Mouse (Mus musculus) kidney, embryonic 15.5 days (tissue): ENCODE results near the gene Plxnd1. TPM values are rescaled to one million over a fixed set of nuclear protein-coding genes. Genes with fewer than 3 reads are reported as not detected.

Source experiments
- ATAC-seq: fragments of 200-750 bp; cut with Nextera tagmentation; replicated peaks from 2 replicates; pipeline ENCODE4 v1.8.0; 2017; ENCODE audit warnings: moderate TSS enrichment; ENCODE audit not compliant: low FRiP score
- H3K27ac ChIP-seq: fragments of 300-500 bp; sonication (generic); 2 replicates; pipeline ENCODE4 v1.5.1; 2015; ENCODE audit warnings: mild to moderate bottlenecking, inconsistent platforms
- H3K27me3 ChIP-seq: fragments of 300-500 bp; sonication (generic); 2 replicates; pipeline ENCODE4 v1.6.1; 2015; ENCODE audit warnings: inconsistent platforms
- H3K36me3 ChIP-seq: fragments of 300-500 bp; sonication (generic); 2 replicates; pipeline ENCODE4 v1.6.1; 2015; ENCODE audit warnings: inconsistent platforms
- H3K4me1 ChIP-seq: fragments of 300-500 bp; sonication (generic); 2 replicates; pipeline ENCODE4 v1.6.1; 2015; ENCODE audit warnings: inconsistent platforms
- H3K4me2 ChIP-seq: fragments of 300-500 bp; sonication (generic); 2 replicates; pipeline ENCODE4 v1.6.1; 2015; ENCODE audit warnings: moderate library complexity, mild to moderate bottlenecking, inconsistent platforms
- H3K4me3 ChIP-seq: fragments of 300-500 bp; sonication (generic); replicated peaks from 2 replicates; pipeline ENCODE4 v1.5.1; 2015; ENCODE audit warnings: mild to moderate bottlenecking, inconsistent platforms
- H3K9ac ChIP-seq: fragments of 300-500 bp; sonication (generic); 2 replicates; pipeline ENCODE4 v1.6.1; 2015; ENCODE audit warnings: mild to moderate bottlenecking, inconsistent platforms
- H3K9me3 ChIP-seq: fragments of 300-500 bp; sonication (generic); replicated peaks from 2 replicates; pipeline ENCODE4 v1.6.1; 2016; ENCODE audit warnings: inconsistent platforms
- WGBS: fragments of 180-500 bp; shearing (Covaris S2); methylation state at CpG from one replicate; pipeline ENCODE4 v1.1.7; 2015; ENCODE audit warnings: mixed read lengths; 5-methylcytosine and 5-hydroxymethylcytosine counted together
- polyA plus RNA-seq: library from polyadenylated mRNA; unstranded; fragments of >200 nt; fragmentation: Nextera tagmentation; extraction: Ambion mirVana; gene quantifications from 2 replicates; pipeline ENCODE4 v1.2.1, GENCODE M21; 2015

The Plxnd1 gene
- polyA plus RNA-seq, 1 experiment from 2014 or later, result 52.7 TPM

- no peak overlapping the region for H3K27ac ChIP-seq
- H3K36me3 ChIP-seq, result no peaks in the 10 kb centered on the region
- 80% methylated on average over 8 of the region's 8 CpGs for WGBS
- H3K27me3 ChIP-seq, result no peaks in the 10 kb centered on the region
- no peaks in the 10 kb centered on the region for H3K9me3 ChIP-seq
- peaks cover 13% of the 10 kb centered on the region for H3K4me1 ChIP-seq
- H3K4me3 ChIP-seq, result no peak overlapping the region
- ATAC-seq, result no peak
- no peak overlapping the region for H3K9ac ChIP-seq
- H3K4me2 ChIP-seq, result no peak overlapping the region
These were observed 49.2 kb downstream of the Plxnd1 start for GRCm38 (mm10) chr6:115945633-115946032.

- no peaks in the 10 kb centered on the region for H3K27me3 ChIP-seq
- no peaks in the 10 kb centered on the region for H3K9me3 ChIP-seq
- WGBS, result 87% methylated on average over 5 of the region's 5 CpGs
- no peak within 1 kb of the TSS for H3K27ac ChIP-seq
- H3K4me2 ChIP-seq, result no peak within 1 kb of the TSS
- H3K36me3 ChIP-seq, result no peaks in the 10 kb centered on the region
- H3K9ac ChIP-seq, result no peak within 1 kb of the TSS
- H3K4me3 ChIP-seq, result no peak within 1 kb of the TSS
- H3K4me1 ChIP-seq, result peaks cover 10% of the 10 kb centered on the region
- ATAC-seq, result no peak
These were observed 50.2 kb downstream of the Plxnd1 start, which contains the start of gene H1foo for GRCm38 (mm10) chr6:115944638-115945037. Gene H1foo, plus strand, starts transcription at chr6:115944938.

- Histone ChIP-seq H3K27ac (no peak overlapping the region), H3K4me3 (no peak overlapping the region), H3K9me3 (no peaks in the 10 kb centered on the region), H3K4me1 (peaks cover 10% of the 10 kb centered on the region), H3K4me2 (no peak overlapping the region), H3K36me3 (no peaks in the 10 kb centered on the region), H3K27me3 (no peaks in the 10 kb centered on the region), H3K9ac (no peak overlapping the region)
- no peak for ATAC-seq
- 64% methylated on average over 9 of the region's 9 CpGs for WGBS
These were observed 51.0 kb downstream of the Plxnd1 start for GRCm38 (mm10) chr6:115943498-115944427.

GRCm38 (mm10) chr6:115941128-115941527 lies 53.7 kb downstream of the Plxnd1 start:
- 9% methylated on average over 9 of the region's 12 CpGs for WGBS
- ATAC-seq, result no peak
- no peaks in the 10 kb centered on the region for H3K27me3 ChIP-seq

GRCm38 (mm10) chr6:115940603-115941002 lies 54.2 kb downstream of the Plxnd1 start:
- ATAC-seq, result no peak
- Histone ChIP-seq H3K27me3 (no peaks in the 10 kb centered on the region), H3K9me3 (no peaks in the 10 kb centered on the region), H3K9ac (no peak overlapping the region), H3K27ac (no peak overlapping the region), H3K4me1 (peaks cover 10% of the 10 kb centered on the region), H3K4me2 (no peak overlapping the region), H3K4me3 (no peak overlapping the region), H3K36me3 (no peaks in the 10 kb centered on the region)
- 78% methylated on average over 1 of the region's 1 CpGs for WGBS

More at GRCm38 (mm10) chr6:115941128-115941527, 53.7 kb downstream of the Plxnd1 start:
- Histone ChIP-seq H3K4me2 (0 out of 2 replicates have a peak overlapping the region, but pooled peaks have one; percentile 12), H3K27ac (no peak overlapping the region), H3K4me3 (no peak overlapping the region), H3K36me3 (no peaks in the 10 kb centered on the region), H3K4me1 (peaks cover 10% of the 10 kb centered on the region), H3K9me3 (no peaks in the 10 kb centered on the region), H3K9ac (no peak overlapping the region)

GRCm38 (mm10) chr6:115938798-115939197 lies 56.0 kb downstream of the Plxnd1 start:
- no peak for ATAC-seq
- Histone ChIP-seq H3K4me3 (no peak overlapping the region), H3K4me2 (no peak overlapping the region), H3K4me1 (peaks cover 10% of the 10 kb centered on the region), H3K36me3 (no peaks in the 10 kb centered on the region), H3K27ac (no peak overlapping the region), H3K27me3 (no peaks in the 10 kb centered on the region), H3K9ac (no peak overlapping the region), H3K9me3 (no peaks in the 10 kb centered on the region)
- 70% methylated on average over 1 of the region's 1 CpGs for WGBS

GRCm38 (mm10) chr6:115938011-115938410 lies 56.8 kb downstream of the Plxnd1 start:
- WGBS, result 83% methylated on average over 2 of the region's 2 CpGs

GRCm38 (mm10) chr6:115935544-115935943 lies 59.3 kb downstream of the Plxnd1 start:
- WGBS, result 75% methylated on average over 8 of the region's 8 CpGs
- ATAC-seq, result no peak
- Histone ChIP-seq H3K9ac (no peak overlapping the region), H3K4me1 (peaks cover 5% of the 10 kb centered on the region; the same call in 1 of the 2 replicates), H3K27me3 (no peaks in the 10 kb centered on the region), H3K4me2 (no peak overlapping the region), H3K27ac (no peak overlapping the region), H3K36me3 (no peaks in the 10 kb centered on the region), H3K9me3 (no peaks in the 10 kb centered on the region), H3K4me3 (no peak overlapping the region)

More at GRCm38 (mm10) chr6:115938011-115938410, 56.8 kb downstream of the Plxnd1 start:
- no peak overlapping the region for H3K27ac ChIP-seq
- H3K36me3 ChIP-seq, result no peaks in the 10 kb centered on the region
- H3K4me1 ChIP-seq, result peaks cover 6% of the 10 kb centered on the region
- H3K9me3 ChIP-seq, result no peaks in the 10 kb centered on the region
- H3K9ac ChIP-seq, result no peak overlapping the region
- H3K4me3 ChIP-seq, result no peak overlapping the region
- no peaks in the 10 kb centered on the region for H3K27me3 ChIP-seq
- no peak overlapping the region for H3K4me2 ChIP-seq
- ATAC-seq, result no peak

- Histone ChIP-seq H3K9ac (no peak overlapping the region), H3K4me1 (peaks cover 13% of the 10 kb centered on the region; the same call in 1 of the 2 replicates), H3K9me3 (no peaks in the 10 kb centered on the region), H3K27me3 (no peaks in the 10 kb centered on the region), H3K4me3 (no peak overlapping the region), H3K27ac (no peak overlapping the region), H3K36me3 (no peaks in the 10 kb centered on the region), H3K4me2 (no peak overlapping the region)
- WGBS, result 83% methylated on average over 3 of the region's 3 CpGs
- no peak for ATAC-seq
These were observed 62.4 kb downstream of the Plxnd1 start for GRCm38 (mm10) chr6:115932391-115932790.

GRCm38 (mm10) chr6:115931639-115932038 lies 63.2 kb downstream of the Plxnd1 start, which contains the start of gene Rho:
Gene Rho, plus strand, starts transcription at chr6:115931748.
- Histone ChIP-seq H3K27me3 (no peaks in the 10 kb centered on the region), H3K4me2 (no peak within 1 kb of the TSS), H3K36me3 (no peaks in the 10 kb centered on the region), H3K9me3 (no peaks in the 10 kb centered on the region), H3K9ac (no peak within 1 kb of the TSS), H3K4me1 (peaks cover 13% of the 10 kb centered on the region; the same call in 1 of the 2 replicates), H3K27ac (no peak within 1 kb of the TSS), H3K4me3 (no peak within 1 kb of the TSS)
- 86% methylated on average over 14 of the region's 14 CpGs for WGBS
- no peak for ATAC-seq

- Histone ChIP-seq H3K27ac (no peak overlapping the region), H3K9me3 (no peaks in the 10 kb centered on the region), H3K27me3 (no peaks in the 10 kb centered on the region), H3K4me1 (peaks cover 16% of the 10 kb centered on the region), H3K9ac (no peak overlapping the region), H3K4me3 (no peak overlapping the region), H3K4me2 (no peak overlapping the region), H3K36me3 (no peaks in the 10 kb centered on the region)
- peak; percentile 19; the same call in 1 of the 2 replicates for ATAC-seq
- 25% methylated on average over 5 of the region's 5 CpGs for WGBS
These were observed 64.8 kb downstream of the Plxnd1 start for GRCm38 (mm10) chr6:115930018-115930417.
